Mouse (Mus musculus) granulocyte monocyte progenitor cell, adult 5-6 weeks (primary cell): ENCODE results near the gene Add2. TPM values are rescaled to one million over a fixed set of nuclear protein-coding genes. Genes with fewer than 3 reads are reported as not detected.
A peak's percentile ranks its signal among the peaks of the same experiment; 100 is the strongest.
"Not testable (repeated sequence)": the region's sequence is repeated elsewhere in the genome, so short reads cannot be mapped to it uniquely, and the experiment has no call there.

Experiments
- ATAC-seq: replicated peaks from 2 replicates; pipeline ENCODE4 v1.8.0; 2016; ENCODE audit warnings: mild to moderate bottlenecking, moderate TSS enrichment, inconsistent platforms; ENCODE audit not compliant: poor library complexity, severe bottlenecking
- total RNA-seq, 2 experiments: library from RNA; stranded (forward) in 1 of 2; stranded (reverse) in 1 of 2; fragments of 200-712, 200-1000 nt in 1 of 2; fragments of >200 nt in 1 of 2; fragmentation: Nextera tagmentation in 1 of 2; gene quantifications; 2 replicates each; pipeline ENCODE4 v1.2.3; 2014 to 2017

Gene Add2
- 0.21 TPM in 1 of 2 replicates, not detected in the other for total RNA-seq (2014; fragmentation: Nextera tagmentation)
- 0.22 and 1.5 TPM in 2 replicates for total RNA-seq (2017)

GRCm38 (mm10) chr6:86028601-86029322, at the start of gene Add2:
Add2 (plus strand) TSS chr6:86028681.
- no peak for ATAC-seq

DNA sequence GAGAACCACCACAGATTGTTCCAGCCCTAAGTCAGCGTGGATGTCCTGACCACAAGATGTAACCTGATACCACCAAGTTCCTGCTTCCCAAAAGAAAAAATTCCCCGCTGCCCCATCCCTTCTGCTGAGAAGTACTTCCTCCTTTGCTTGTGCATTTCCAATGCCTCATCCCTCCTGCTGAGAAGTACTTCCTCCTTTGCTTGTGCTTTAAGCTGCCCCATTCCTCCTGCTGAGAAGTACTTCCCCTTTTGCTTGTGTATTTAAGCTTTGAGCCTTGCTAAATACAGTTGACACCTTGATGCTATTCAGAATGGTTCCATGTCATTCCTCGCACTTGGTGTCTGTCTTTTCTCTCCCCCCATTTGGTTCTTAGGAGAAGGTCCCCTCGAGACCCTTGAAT, 49.7 kb upstream of the Add2 start:
- ATAC-seq = not testable (repeated sequence)

- ATAC-seq = no peak
These were observed 44.1 kb upstream of the Add2 start for GRCm38 (mm10) chr6:85984351-85984750.

GRCm38 (mm10) chr6:85989570-85989969, 38.9 kb upstream of the Add2 start:
- ATAC-seq = not testable (repeated sequence)

GRCm38 (mm10) chr6:85990774-85991173, 37.7 kb upstream of the Add2 start:
- ATAC-seq = not testable (repeated sequence)

DNA sequence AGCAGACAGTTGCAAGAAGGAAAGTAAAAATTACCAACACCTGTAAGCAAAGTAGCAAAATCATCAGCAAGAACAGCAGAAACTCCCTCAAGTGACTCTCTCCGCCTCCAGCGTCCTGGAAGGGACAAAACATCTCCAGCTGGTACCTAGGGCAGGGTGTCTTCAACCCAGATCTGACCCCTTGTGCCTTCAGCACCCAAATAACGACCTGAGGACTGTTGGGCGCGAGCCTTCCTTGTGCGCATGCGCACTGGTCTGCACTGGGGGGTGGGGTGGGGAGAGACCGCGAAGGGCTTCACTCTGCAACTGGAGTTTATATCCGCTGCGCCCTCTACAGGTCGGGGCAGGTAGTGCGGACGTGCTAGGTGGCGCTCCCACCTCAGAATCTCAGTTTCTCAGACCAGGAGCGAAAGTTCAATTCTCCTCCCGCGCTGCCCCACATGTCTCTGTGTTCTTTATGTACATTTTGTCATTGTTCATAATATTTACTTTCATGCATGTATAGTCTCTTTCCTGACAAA, 25.0 kb upstream of the Add2 start:
- ATAC-seq = peak; percentile 44; the same call in 1 of the 2 replicates

DNA sequence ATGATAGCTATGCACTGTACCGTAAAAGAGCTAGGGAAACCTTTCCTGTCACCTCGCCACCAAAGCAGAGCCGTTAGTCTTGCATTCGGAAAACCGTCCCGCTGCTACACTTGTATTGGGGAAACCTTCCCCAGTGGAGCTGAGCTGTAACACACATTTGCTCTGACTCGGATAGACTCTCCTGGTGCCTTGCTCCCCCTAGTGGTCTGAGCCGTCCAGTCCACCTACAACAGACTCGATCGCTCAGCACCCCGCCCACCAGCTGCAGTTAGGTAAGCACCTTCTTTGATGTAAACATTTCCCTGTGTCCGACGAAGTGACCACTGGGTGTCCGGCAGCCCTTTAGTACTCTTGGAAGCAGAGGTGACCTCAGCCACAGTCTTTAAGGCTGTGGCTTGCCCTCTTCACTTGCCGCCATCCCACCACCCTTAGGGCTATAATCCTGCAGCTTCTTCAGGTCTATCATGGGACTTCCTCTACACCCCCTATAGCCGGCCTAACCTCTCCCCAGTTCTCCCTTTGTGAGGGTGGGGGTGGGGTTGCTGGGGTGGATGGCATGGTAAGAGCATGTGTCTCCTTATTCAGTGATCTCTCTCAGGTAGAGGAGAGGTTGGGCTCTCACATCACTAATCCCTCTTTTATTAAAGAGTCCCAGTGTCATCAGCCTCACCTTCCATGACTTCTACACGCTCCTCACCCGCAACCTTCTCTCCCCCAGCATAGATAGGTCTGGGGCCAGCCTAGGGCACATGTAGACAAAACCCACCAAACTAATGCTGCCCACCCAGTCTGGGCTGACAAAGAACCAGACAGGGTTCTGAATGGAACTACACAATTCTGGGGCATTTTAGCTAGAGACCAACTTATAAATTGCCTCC, 24.0 kb upstream of the Add2 start:
- peak; percentile 99 for ATAC-seq

DNA sequence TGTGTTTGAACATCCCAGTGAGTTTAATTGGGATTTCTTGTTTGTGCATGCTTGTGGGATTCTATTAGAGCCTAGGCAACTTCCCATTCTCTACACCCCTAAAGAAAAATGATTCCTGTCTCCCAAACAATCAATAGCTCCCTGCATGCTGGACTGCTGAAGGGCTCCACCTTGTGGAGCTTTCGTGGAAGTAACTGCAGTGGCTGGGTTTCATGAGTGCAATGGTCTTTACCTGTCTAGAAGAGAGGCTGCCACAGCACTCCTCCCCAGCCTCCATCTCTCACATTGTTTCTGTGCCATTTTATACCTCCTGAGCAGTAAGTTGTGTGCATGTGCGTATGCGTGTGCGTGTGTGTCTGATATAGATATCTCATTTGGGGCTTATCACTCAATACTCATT, 18.5 kb upstream of the Add2 start:
- ATAC-seq = peak; percentile 59

GRCm38 (mm10) chr6:86014812-86015211, 13.7 kb upstream of the Add2 start:
- ATAC-seq = not testable (repeated sequence)

GRCm38 (mm10) chr6:86015871-86016270, 12.6 kb upstream of the Add2 start, which contains the start of gene Figla:
Figla (plus strand) TSS chr6:86016171.
- ATAC-seq = no peak

DNA sequence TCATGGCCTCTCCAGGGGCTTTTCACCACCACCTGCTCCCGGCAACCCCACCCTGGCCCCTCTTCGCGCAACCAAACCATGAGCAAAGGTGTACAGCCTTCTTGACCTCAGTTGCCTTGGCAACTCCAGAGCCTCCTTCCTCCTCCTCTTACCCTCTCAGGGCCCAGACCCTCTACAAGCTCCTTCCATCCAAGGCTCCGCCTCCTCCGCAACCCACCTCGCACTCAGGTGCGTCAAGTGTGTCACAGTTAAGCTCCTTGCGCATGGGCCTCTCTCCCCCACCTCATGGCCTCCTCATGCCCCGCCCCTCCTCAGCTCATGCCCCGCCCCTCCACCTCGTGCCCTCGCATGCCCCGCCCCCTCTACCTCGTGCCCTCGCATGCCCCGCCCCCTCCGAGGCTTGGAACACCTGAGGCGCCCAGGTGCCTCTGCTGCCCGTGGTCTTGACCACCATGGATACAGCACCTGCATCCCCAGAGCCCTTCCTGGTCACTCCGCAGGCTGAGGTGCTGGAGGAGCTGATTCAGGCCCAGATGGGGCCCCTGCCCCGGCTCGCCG, 11.6 kb upstream of the Add2 start:
- ATAC-seq = no peak

GRCm38 (mm10) chr6:86019415-86020237, 8.9 kb upstream of the Add2 start:
- peak; percentile 62 for ATAC-seq

DNA sequence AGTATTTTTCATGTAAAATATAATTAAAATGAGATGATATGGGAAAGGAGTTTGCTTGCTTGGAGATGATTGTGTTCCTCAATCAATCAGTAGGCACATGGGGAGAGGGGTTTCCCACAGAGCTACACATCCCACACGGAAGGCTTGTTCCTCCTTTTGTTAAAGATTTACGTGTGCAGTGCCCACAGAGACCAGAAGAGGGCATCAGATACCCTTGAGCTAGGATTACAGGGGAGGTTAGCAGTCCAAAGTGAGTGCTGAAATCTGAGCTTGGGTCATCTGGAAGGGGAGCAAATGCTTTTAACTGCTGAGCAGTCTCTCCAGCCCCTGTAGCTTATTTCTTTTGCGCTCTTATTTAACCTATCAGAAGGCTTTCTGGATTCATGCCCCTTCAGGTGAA, 7.5 kb upstream of the Add2 start:
- ATAC-seq = peak; percentile 86

DNA sequence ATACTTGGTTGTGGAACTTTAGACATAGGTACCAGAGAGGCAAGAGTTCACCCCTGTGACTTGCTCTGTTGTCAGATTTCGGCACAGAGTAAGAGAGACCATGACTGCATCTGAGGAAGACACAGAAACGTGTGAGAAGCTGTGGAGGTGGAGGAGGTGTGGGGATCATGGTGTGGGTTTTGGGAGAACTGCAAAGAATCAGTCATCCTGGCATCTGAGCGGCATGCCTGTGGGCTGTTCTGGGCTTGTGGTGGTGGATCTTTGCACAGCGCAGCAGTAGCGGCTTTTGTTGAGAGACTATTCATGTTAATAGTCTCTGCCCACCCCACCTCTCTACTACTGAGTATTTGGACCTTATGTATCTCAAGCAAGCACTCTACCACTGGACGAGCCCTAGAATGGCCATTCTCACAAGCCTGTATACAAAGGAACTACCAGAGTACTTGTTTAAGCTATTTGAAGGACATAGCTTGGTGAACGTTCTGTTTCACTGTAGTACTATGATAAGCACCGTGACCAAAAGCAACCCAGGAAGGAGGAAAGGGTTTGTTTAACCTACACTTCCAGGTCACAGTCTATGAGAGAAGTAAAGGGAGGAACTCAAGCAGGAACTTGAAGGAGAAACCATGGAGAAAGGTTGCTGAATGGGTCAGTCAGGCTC, 1.7 kb upstream of the Add2 start:
- no peak for ATAC-seq

GRCm38 (mm10) chr6:86028150-86028549, 331 bp upstream of the Add2 start:
- no peak for ATAC-seq

GRCm38 (mm10) chr6:86029323-86029713, 837 bp downstream of the Add2 start:
- no peak for ATAC-seq

- no peak for ATAC-seq
These were observed 3.0 kb downstream of the Add2 start for GRCm38 (mm10) chr6:86031527-86031926.

DNA sequence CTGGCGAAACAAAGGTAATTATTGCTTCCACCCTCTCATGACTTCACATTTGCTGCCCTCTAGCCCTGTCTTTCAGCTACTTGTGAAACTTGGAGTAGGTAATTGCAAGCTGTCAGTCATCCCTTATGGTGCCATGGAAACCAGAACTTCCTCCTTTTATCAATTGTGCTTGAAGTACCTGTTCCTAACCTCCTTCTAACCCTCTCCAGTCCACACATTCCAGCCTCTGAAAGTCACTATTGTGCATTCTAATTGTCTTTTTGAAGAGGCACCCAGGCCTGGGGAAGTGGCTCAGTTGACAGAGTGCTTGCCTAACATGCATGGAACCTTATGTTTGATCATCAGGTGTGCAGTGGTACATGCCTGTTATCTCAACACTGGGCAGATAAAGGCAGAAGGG, 5.2 kb downstream of the Add2 start:
- ATAC-seq = no peak

GRCm38 (mm10) chr6:86038901-86039300, 10.4 kb downstream of the Add2 start:
- no peak for ATAC-seq
